Mouse (Mus musculus): ENCODE results near the gene Guk1.

- TF ChIP-seq CTCF (conservative IDR thresholded peaks at IDR 0.05; ENCODE audit: low read length) (no peak), POU5F1 (IDR thresholded peaks at IDR 0.05; ENCODE audit: borderline replicate concordance, low read length) (no peak), NANOG (IDR thresholded peaks at IDR 0.05; ENCODE audit: borderline replicate concordance, low read length) (no peak)
Observed at GRCm38 (mm10) chr11:59162443-59163254, 29.4 kb downstream of the Guk1 start.

Measured in E14TG2a.4 (cell line).